Mouse (Mus musculus): ENCODE measurements at regions not wholly inside any gene's neighbourhood (a gene's known extent, or its start where the extent isn't known, plus 50 kb on each side); places are given as distances from the start of the nearest gene placed in this dataset.

DNA sequence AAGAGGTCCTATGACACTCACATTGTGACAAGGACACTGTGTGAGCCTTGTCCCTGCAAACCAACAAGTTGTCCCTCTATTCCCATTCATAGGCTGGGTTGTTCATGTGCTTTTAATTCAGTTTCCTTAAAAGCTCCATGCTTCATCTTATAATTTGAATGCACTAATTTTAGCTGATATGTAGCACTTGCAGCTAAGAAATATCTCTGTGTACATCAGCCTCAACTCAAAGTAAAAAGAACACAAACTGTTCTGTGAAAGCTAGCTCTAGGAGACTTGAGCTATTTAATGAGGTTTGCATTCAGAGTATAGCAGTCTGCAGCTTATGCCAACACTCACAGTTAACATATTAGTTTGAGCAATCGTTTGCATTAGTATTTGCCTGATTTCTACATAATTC is 408.3 kb upstream of the Dppa4 start:
- WGBS: 83% methylated on average over 1 of the region's 1 CpGs
- DNase-seq (ENCODE audit: low spot score): no peak
- Histone ChIP-seq H3K9ac (no peak overlapping the region), H3K27me3 (ENCODE audit: control insufficient read depth, insufficient read depth, low read length) (no peaks in the 10 kb centered on the region), H3K4me2 (replicated peaks) (no peak overlapping the region), H3K36me3 (replicated peaks; ENCODE audit: control insufficient read depth, insufficient read depth) (no peaks in the 10 kb centered on the region), H3K4me3 (replicated peaks; ENCODE audit: low read length) (no peak overlapping the region), H3K9me3 (ENCODE audit: control insufficient read depth, low read length) (no peaks in the 10 kb centered on the region), H3K27ac (no peak overlapping the region), H3K4me1 (replicated peaks; ENCODE audit: control insufficient read depth, insufficient read depth, low read length) (no peaks in the 10 kb centered on the region)
- ATAC-seq (ENCODE audit: low FRiP score): no peak

DNA sequence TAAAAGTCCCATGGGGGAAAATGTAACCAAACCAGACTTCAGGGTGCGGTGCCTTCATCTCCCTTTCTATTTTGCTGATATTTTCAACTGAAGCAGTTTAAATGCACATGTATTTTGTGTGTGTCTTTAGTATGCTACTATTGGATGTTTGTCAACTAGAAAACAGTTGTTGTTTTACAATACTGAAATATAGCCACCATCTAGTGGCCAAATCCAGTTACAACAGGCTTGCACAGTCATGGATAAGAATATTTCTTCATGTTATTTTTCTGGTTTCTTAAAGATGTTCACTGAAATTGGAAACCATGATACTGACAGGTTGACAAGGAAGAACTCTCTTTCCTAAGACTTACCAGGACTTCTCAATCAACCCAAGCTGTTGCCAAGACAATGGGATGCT is 400.1 kb upstream of the Dppa4 start:
- DNase-seq (ENCODE audit: low spot score): peak; percentile 65
- no peak overlapping the region for H3K4me3 ChIP-seq (replicated peaks; ENCODE audit: low read length)
- H3K27me3 ChIP-seq (ENCODE audit: control insufficient read depth, insufficient read depth, low read length): no peaks in the 10 kb centered on the region
- H3K36me3 ChIP-seq (replicated peaks; ENCODE audit: control insufficient read depth, insufficient read depth): no peaks in the 10 kb centered on the region
- H3K9ac ChIP-seq: no peak overlapping the region
- no peaks in the 10 kb centered on the region for H3K9me3 ChIP-seq (ENCODE audit: control insufficient read depth, low read length)
- no peak for ATAC-seq (ENCODE audit: low FRiP score)
- WGBS: 97% methylated on average over 1 of the region's 1 CpGs
- H3K4me1 ChIP-seq (replicated peaks; ENCODE audit: control insufficient read depth, insufficient read depth, low read length): no peaks in the 10 kb centered on the region
- no peak overlapping the region for H3K27ac ChIP-seq
- no peak overlapping the region for H3K4me2 ChIP-seq (replicated peaks)

DNA sequence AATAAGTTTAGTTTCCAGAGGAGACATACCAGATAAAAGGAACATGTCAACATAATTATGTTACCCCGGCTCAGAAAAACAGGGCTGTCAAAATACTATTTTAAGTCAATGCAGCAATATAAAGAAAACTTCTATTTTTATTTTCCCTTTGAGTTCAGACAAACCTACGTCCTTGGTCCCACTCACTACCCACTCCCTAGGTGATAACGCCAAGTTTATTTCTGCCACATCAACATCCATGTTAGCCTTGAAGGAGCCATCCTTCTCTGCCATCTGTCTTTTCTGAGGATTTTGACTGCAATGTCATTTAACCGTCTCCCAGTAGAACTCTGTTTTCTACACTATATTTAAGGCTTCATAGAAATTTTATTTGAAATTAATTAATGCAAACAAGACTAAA is 396.5 kb upstream of the Dppa4 start:
- DNase-seq (ENCODE audit: low spot score) (no peak), ATAC-seq (ENCODE audit: low FRiP score) (no peak)
- no peak overlapping the region for H3K9ac ChIP-seq
- no peaks in the 10 kb centered on the region for H3K4me1 ChIP-seq (replicated peaks; ENCODE audit: control insufficient read depth, insufficient read depth, low read length)
- H3K9me3 ChIP-seq (ENCODE audit: control insufficient read depth, low read length): no peaks in the 10 kb centered on the region
- no peak overlapping the region for H3K4me2 ChIP-seq (replicated peaks)
- H3K36me3 ChIP-seq (replicated peaks; ENCODE audit: control insufficient read depth, insufficient read depth): no peaks in the 10 kb centered on the region
- H3K27me3 ChIP-seq (ENCODE audit: control insufficient read depth, insufficient read depth, low read length): no peaks in the 10 kb centered on the region
- H3K27ac ChIP-seq: no peak overlapping the region
- WGBS: 89% methylated on average over 4 of the region's 4 CpGs
- no peak overlapping the region for H3K4me3 ChIP-seq (replicated peaks; ENCODE audit: low read length)

DNA sequence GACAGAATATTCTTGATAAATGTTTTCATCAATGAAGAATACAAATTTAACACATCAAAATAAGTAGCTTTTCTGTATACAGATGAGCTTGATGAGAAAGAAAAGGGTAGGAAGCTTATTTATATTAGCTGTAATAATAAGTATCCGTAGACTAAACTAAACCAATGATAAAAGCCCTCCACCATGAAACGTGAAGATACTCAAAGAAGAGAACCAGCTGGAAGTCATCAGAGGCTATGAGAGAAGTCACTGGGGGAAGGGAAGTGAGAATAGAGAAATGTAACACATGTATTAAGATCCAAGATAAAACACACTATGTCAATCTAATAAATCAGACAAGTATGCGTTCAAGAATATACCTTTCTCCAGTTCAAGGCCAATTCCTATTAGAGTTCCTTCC is 382.7 kb upstream of the Dppa4 start:
- Histone ChIP-seq H3K9ac (no peak overlapping the region), H3K4me2 (replicated peaks) (no peak overlapping the region), H3K27ac (no peak overlapping the region), H3K9me3 (ENCODE audit: control insufficient read depth, low read length) (no peaks in the 10 kb centered on the region), H3K36me3 (replicated peaks; ENCODE audit: control insufficient read depth, insufficient read depth) (no peaks in the 10 kb centered on the region), H3K4me3 (replicated peaks; ENCODE audit: low read length) (no peak overlapping the region), H3K4me1 (replicated peaks; ENCODE audit: control insufficient read depth, insufficient read depth, low read length) (no peaks in the 10 kb centered on the region), H3K27me3 (ENCODE audit: control insufficient read depth, insufficient read depth, low read length) (no peaks in the 10 kb centered on the region)
- 86% methylated on average over 3 of the region's 3 CpGs for WGBS
- DNase-seq (ENCODE audit: low spot score) (no peak), ATAC-seq (ENCODE audit: low FRiP score) (no peak)

DNA sequence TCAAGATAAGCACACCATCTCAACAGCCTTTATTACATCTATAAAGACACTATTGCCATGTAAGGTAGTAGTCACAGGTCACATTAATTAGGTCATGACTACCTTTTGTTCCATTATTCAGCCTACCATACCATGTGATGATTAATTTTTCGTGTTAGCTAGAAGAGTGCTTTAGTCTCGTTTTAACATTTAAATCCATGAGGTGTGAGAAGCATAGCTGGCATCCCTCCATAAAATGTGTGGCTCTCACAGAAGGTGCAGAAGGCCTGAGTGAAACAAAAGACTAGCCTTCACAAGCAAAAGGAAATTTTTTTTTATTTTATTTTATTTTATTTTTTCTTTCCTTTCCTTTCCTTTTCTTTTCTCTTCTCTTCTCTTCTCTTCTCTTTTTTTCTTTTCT is 345.5 kb upstream of the Dppa4 start:
- H3K27me3 ChIP-seq (ENCODE audit: control insufficient read depth, insufficient read depth, low read length): no peaks in the 10 kb centered on the region
- H3K27ac ChIP-seq: no peak overlapping the region
- H3K36me3 ChIP-seq (replicated peaks; ENCODE audit: control insufficient read depth, insufficient read depth): no peaks in the 10 kb centered on the region
- 89% methylated on average over 2 of the region's 2 CpGs for WGBS
- no peak overlapping the region for H3K4me3 ChIP-seq (replicated peaks; ENCODE audit: low read length)
- H3K9me3 ChIP-seq (ENCODE audit: control insufficient read depth, low read length): no peaks in the 10 kb centered on the region
- no peak overlapping the region for H3K9ac ChIP-seq
- peak; percentile 6 for DNase-seq (ENCODE audit: low spot score)
- no peak for ATAC-seq (ENCODE audit: low FRiP score)
- H3K4me1 ChIP-seq (replicated peaks; ENCODE audit: control insufficient read depth, insufficient read depth, low read length): no peaks in the 10 kb centered on the region
- no peak overlapping the region for H3K4me2 ChIP-seq (replicated peaks)

All from hindbrain, embryonic 14.5 days (tissue).